Mouse (Mus musculus): ENCODE data around the gene Gcm1. TPM values are rescaled to one million over a fixed set of nuclear protein-coding genes. Genes with fewer than 3 reads are reported as not detected.

Gcm1 gene
- polyA plus RNA-seq (2014; fragmentation: Nextera tagmentation; extraction: Ambion mirVana) = not detected in 2 replicates

- H3K27me3 ChIP-seq (ENCODE audit: control insufficient read depth, insufficient read depth, low read length) = no peaks in the 10 kb centered on the region
- H3K4me1 ChIP-seq (ENCODE audit: control insufficient read depth, insufficient read depth, low read length) = no peaks in the 10 kb centered on the region
- H3K36me3 ChIP-seq (ENCODE audit: control insufficient read depth, insufficient read depth, low read length) = no peaks in the 10 kb centered on the region
- no peak for ATAC-seq (ENCODE audit: low read depth)
- H3K4me2 ChIP-seq (ENCODE audit: low read depth, low read length) = no peak within 1 kb of the TSS
- no peak within 1 kb of the TSS for H3K4me3 ChIP-seq (ENCODE audit: low read depth, low read length)
- no peak within 1 kb of the TSS for H3K27ac ChIP-seq (ENCODE audit: low read depth, low read length)
- no peak within 1 kb of the TSS for H3K9ac ChIP-seq (replicated peaks; ENCODE audit: low read depth, low read length)
- H3K9me3 ChIP-seq (ENCODE audit: control insufficient read depth, low read length) = no peaks in the 10 kb centered on the region
- 54% methylated on average over 3 of the region's 3 CpGs for WGBS
These were observed at the start of gene Gcm1 for GRCm38 (mm10) chr9:78051677-78052076. Gene Gcm1, plus strand, starts transcription at chr9:78051924.

- H3K27me3 ChIP-seq (ENCODE audit: control insufficient read depth, insufficient read depth, low read length) = no peaks in the 10 kb centered on the region
- H3K4me3 ChIP-seq (ENCODE audit: low read depth, low read length) = no peak overlapping the region
- no peaks in the 10 kb centered on the region for H3K36me3 ChIP-seq (ENCODE audit: control insufficient read depth, insufficient read depth, low read length)
- H3K4me2 ChIP-seq (ENCODE audit: low read depth, low read length) = no peak overlapping the region
- no peak overlapping the region for H3K27ac ChIP-seq (ENCODE audit: low read depth, low read length)
- 89% methylated on average over 2 of the region's 2 CpGs for WGBS
- no peaks in the 10 kb centered on the region for H3K9me3 ChIP-seq (ENCODE audit: control insufficient read depth, low read length)
- H3K9ac ChIP-seq (replicated peaks; ENCODE audit: low read depth, low read length) = no peak overlapping the region
- ATAC-seq (ENCODE audit: low read depth) = no peak
- no peaks in the 10 kb centered on the region for H3K4me1 ChIP-seq (ENCODE audit: control insufficient read depth, insufficient read depth, low read length)
These were observed 48.4 kb upstream of the Gcm1 start for GRCm38 (mm10) chr9:78003278-78003677.

GRCm38 (mm10) chr9:78005481-78005880 lies 46.2 kb upstream of the Gcm1 start:
- no peak overlapping the region for H3K9ac ChIP-seq (replicated peaks; ENCODE audit: low read depth, low read length)
- 69% methylated on average over 3 of the region's 3 CpGs for WGBS
- H3K27me3 ChIP-seq (ENCODE audit: control insufficient read depth, insufficient read depth, low read length) = no peaks in the 10 kb centered on the region
- H3K9me3 ChIP-seq (ENCODE audit: control insufficient read depth, low read length) = no peaks in the 10 kb centered on the region
- H3K4me3 ChIP-seq (ENCODE audit: low read depth, low read length) = no peak overlapping the region
- ATAC-seq (ENCODE audit: low read depth) = no peak
- H3K27ac ChIP-seq (ENCODE audit: low read depth, low read length) = no peak overlapping the region
- no peak overlapping the region for H3K4me2 ChIP-seq (ENCODE audit: low read depth, low read length)
- H3K36me3 ChIP-seq (ENCODE audit: control insufficient read depth, insufficient read depth, low read length) = no peaks in the 10 kb centered on the region
- H3K4me1 ChIP-seq (ENCODE audit: control insufficient read depth, insufficient read depth, low read length) = no peaks in the 10 kb centered on the region

GRCm38 (mm10) chr9:78006209-78007001 lies 45.3 kb upstream of the Gcm1 start:
- ATAC-seq (ENCODE audit: low read depth) = peak; percentile 81
- Histone ChIP-seq H3K4me1 (ENCODE audit: control insufficient read depth, insufficient read depth, low read length) (no peaks in the 10 kb centered on the region), H3K27me3 (ENCODE audit: control insufficient read depth, insufficient read depth, low read length) (no peaks in the 10 kb centered on the region), H3K4me3 (ENCODE audit: low read depth, low read length) (no peak overlapping the region), H3K4me2 (ENCODE audit: low read depth, low read length) (no peak overlapping the region), H3K9me3 (ENCODE audit: control insufficient read depth, low read length) (no peaks in the 10 kb centered on the region), H3K36me3 (ENCODE audit: control insufficient read depth, insufficient read depth, low read length) (no peaks in the 10 kb centered on the region), H3K27ac (ENCODE audit: low read depth, low read length) (no peak overlapping the region), H3K9ac (replicated peaks; ENCODE audit: low read depth, low read length) (no peak overlapping the region)
- WGBS = 57% methylated on average over 19 of the region's 19 CpGs

GRCm38 (mm10) chr9:78009382-78009781 lies 42.3 kb upstream of the Gcm1 start:
- Histone ChIP-seq H3K4me2 (ENCODE audit: low read depth, low read length) (no peak overlapping the region), H3K36me3 (ENCODE audit: control insufficient read depth, insufficient read depth, low read length) (no peaks in the 10 kb centered on the region), H3K27ac (ENCODE audit: low read depth, low read length) (no peak overlapping the region), H3K27me3 (ENCODE audit: control insufficient read depth, insufficient read depth, low read length) (no peaks in the 10 kb centered on the region), H3K4me1 (ENCODE audit: control insufficient read depth, insufficient read depth, low read length) (no peaks in the 10 kb centered on the region), H3K9me3 (ENCODE audit: control insufficient read depth, low read length) (no peaks in the 10 kb centered on the region), H3K4me3 (ENCODE audit: low read depth, low read length) (no peak overlapping the region), H3K9ac (replicated peaks; ENCODE audit: low read depth, low read length) (no peak overlapping the region)
- 94% methylated on average over 7 of the region's 7 CpGs for WGBS
- ATAC-seq (ENCODE audit: low read depth) = no peak

GRCm38 (mm10) chr9:78010187-78010586 lies 41.5 kb upstream of the Gcm1 start:
- WGBS = 82% methylated on average over 5 of the region's 5 CpGs
- Histone ChIP-seq H3K36me3 (ENCODE audit: control insufficient read depth, insufficient read depth, low read length) (no peaks in the 10 kb centered on the region), H3K4me2 (ENCODE audit: low read depth, low read length) (no peak overlapping the region), H3K9ac (replicated peaks; ENCODE audit: low read depth, low read length) (no peak overlapping the region), H3K9me3 (ENCODE audit: control insufficient read depth, low read length) (no peaks in the 10 kb centered on the region), H3K4me1 (ENCODE audit: control insufficient read depth, insufficient read depth, low read length) (no peaks in the 10 kb centered on the region), H3K27ac (ENCODE audit: low read depth, low read length) (no peak overlapping the region), H3K4me3 (ENCODE audit: low read depth, low read length) (no peak overlapping the region), H3K27me3 (ENCODE audit: control insufficient read depth, insufficient read depth, low read length) (no peaks in the 10 kb centered on the region)
- no peak for ATAC-seq (ENCODE audit: low read depth)

- no peaks in the 10 kb centered on the region for H3K36me3 ChIP-seq (ENCODE audit: control insufficient read depth, insufficient read depth, low read length)
- 86% methylated on average over 10 of the region's 10 CpGs for WGBS
These were observed 41.0 kb upstream of the Gcm1 start for GRCm38 (mm10) chr9:78010707-78011106.

GRCm38 (mm10) chr9:78012066-78012465 lies 39.7 kb upstream of the Gcm1 start:
- H3K4me2 ChIP-seq (ENCODE audit: low read depth, low read length) = no peak overlapping the region
- H3K36me3 ChIP-seq (ENCODE audit: control insufficient read depth, insufficient read depth, low read length) = no peaks in the 10 kb centered on the region
- no peak overlapping the region for H3K4me3 ChIP-seq (ENCODE audit: low read depth, low read length)
- H3K27ac ChIP-seq (ENCODE audit: low read depth, low read length) = no peak overlapping the region
- no peaks in the 10 kb centered on the region for H3K27me3 ChIP-seq (ENCODE audit: control insufficient read depth, insufficient read depth, low read length)
- 89% methylated on average over 4 of the region's 4 CpGs for WGBS
- H3K9me3 ChIP-seq (ENCODE audit: control insufficient read depth, low read length) = no peaks in the 10 kb centered on the region
- no peak for ATAC-seq (ENCODE audit: low read depth)
- H3K9ac ChIP-seq (replicated peaks; ENCODE audit: low read depth, low read length) = no peak overlapping the region
- no peaks in the 10 kb centered on the region for H3K4me1 ChIP-seq (ENCODE audit: control insufficient read depth, insufficient read depth, low read length)

More at GRCm38 (mm10) chr9:78010707-78011106, 41.0 kb upstream of the Gcm1 start:
- H3K27ac ChIP-seq (ENCODE audit: low read depth, low read length) = no peak overlapping the region
- H3K9ac ChIP-seq (replicated peaks; ENCODE audit: low read depth, low read length) = no peak overlapping the region
- ATAC-seq (ENCODE audit: low read depth) = no peak
- no peaks in the 10 kb centered on the region for H3K4me1 ChIP-seq (ENCODE audit: control insufficient read depth, insufficient read depth, low read length)
- no peaks in the 10 kb centered on the region for H3K9me3 ChIP-seq (ENCODE audit: control insufficient read depth, low read length)
- H3K27me3 ChIP-seq (ENCODE audit: control insufficient read depth, insufficient read depth, low read length) = no peaks in the 10 kb centered on the region
- no peak overlapping the region for H3K4me3 ChIP-seq (ENCODE audit: low read depth, low read length)
- H3K4me2 ChIP-seq (ENCODE audit: low read depth, low read length) = no peak overlapping the region

GRCm38 (mm10) chr9:78012681-78013080 lies 39.0 kb upstream of the Gcm1 start:
- ATAC-seq (ENCODE audit: low read depth) = no peak
- WGBS = 95% methylated on average over 5 of the region's 5 CpGs

More at GRCm38 (mm10) chr9:78012681-78013080, 39.0 kb upstream of the Gcm1 start:
- Histone ChIP-seq H3K9ac (replicated peaks; ENCODE audit: low read depth, low read length) (no peak overlapping the region), H3K27me3 (ENCODE audit: control insufficient read depth, insufficient read depth, low read length) (no peaks in the 10 kb centered on the region), H3K9me3 (ENCODE audit: control insufficient read depth, low read length) (no peaks in the 10 kb centered on the region), H3K4me1 (ENCODE audit: control insufficient read depth, insufficient read depth, low read length) (no peaks in the 10 kb centered on the region), H3K4me2 (ENCODE audit: low read depth, low read length) (no peak overlapping the region), H3K36me3 (ENCODE audit: control insufficient read depth, insufficient read depth, low read length) (no peaks in the 10 kb centered on the region), H3K4me3 (ENCODE audit: low read depth, low read length) (no peak overlapping the region), H3K27ac (ENCODE audit: low read depth, low read length) (no peak overlapping the region)

Measured in neural tube, embryonic 14.5 days (tissue).